Mouse (Mus musculus): ENCODE measurements around the gene Mrpl45.
"Not testable (repeated sequence)": the region's sequence is repeated elsewhere in the genome, so short reads cannot be mapped to it uniquely, and the experiment has no call there.

Gene Mrpl45

GRCm38 (mm10) chr11:97296542-97296941, 19.0 kb upstream of the Mrpl45 start:
- no peak for DNase-seq (ENCODE audit: low read depth, low spot score)

- DNase-seq (ENCODE audit: low read depth, low spot score) = no peak
Measured at GRCm38 (mm10) chr11:97299939-97300338, 15.6 kb upstream of the Mrpl45 start.

- no peak for DNase-seq (ENCODE audit: low read depth, low spot score)
Measured at GRCm38 (mm10) chr11:97301406-97301805, 14.1 kb upstream of the Mrpl45 start.

GRCm38 (mm10) chr11:97302231-97302781, 13.2 kb upstream of the Mrpl45 start:
- DNase-seq (ENCODE audit: low read depth, low spot score) = no peak

GRCm38 (mm10) chr11:97304631-97305030, 10.9 kb upstream of the Mrpl45 start:
- DNase-seq (ENCODE audit: low read depth, low spot score) = no peak

- DNase-seq (ENCODE audit: low read depth, low spot score) = no peak
Measured at GRCm38 (mm10) chr11:97307294-97308069, 8.0 kb upstream of the Mrpl45 start.

- DNase-seq (ENCODE audit: low read depth, low spot score) = no peak
Measured at GRCm38 (mm10) chr11:97308806-97309450, 6.6 kb upstream of the Mrpl45 start.

GRCm38 (mm10) chr11:97309451-97309836, 6.1 kb upstream of the Mrpl45 start:
- DNase-seq (ENCODE audit: low read depth, low spot score) = no peak

GRCm38 (mm10) chr11:97309911-97310571, 5.5 kb upstream of the Mrpl45 start:
- peak; percentile 93 for DNase-seq (ENCODE audit: low read depth, low spot score)

GRCm38 (mm10) chr11:97310895-97311631, 4.5 kb upstream of the Mrpl45 start:
- no peak for DNase-seq (ENCODE audit: low read depth, low spot score)

GRCm38 (mm10) chr11:97312871-97313270, 2.6 kb upstream of the Mrpl45 start:
- not testable (repeated sequence) for DNase-seq (ENCODE audit: low read depth, low spot score)

- DNase-seq (ENCODE audit: low read depth, low spot score) = no peak
Measured at GRCm38 (mm10) chr11:97314110-97314509, 1.4 kb upstream of the Mrpl45 start.

GRCm38 (mm10) chr11:97314751-97315503, 589 bp upstream of the Mrpl45 start:
- no peak for DNase-seq (ENCODE audit: low read depth, low spot score)

- DNase-seq (ENCODE audit: low read depth, low spot score) = no peak
Measured at GRCm38 (mm10) chr11:97321197-97321596, 5.7 kb downstream of the Mrpl45 start.

GRCm38 (mm10) chr11:97321894-97322600, 6.5 kb downstream of the Mrpl45 start:
- DNase-seq (ENCODE audit: low read depth, low spot score) = not testable (repeated sequence)

- DNase-seq (ENCODE audit: low read depth, low spot score) = no peak
Measured at GRCm38 (mm10) chr11:97325224-97325623, 9.7 kb downstream of the Mrpl45 start.

GRCm38 (mm10) chr11:97328148-97328547, 12.6 kb downstream of the Mrpl45 start:
- no peak for DNase-seq (ENCODE audit: low read depth, low spot score)

GRCm38 (mm10) chr11:97330315-97330714, 14.8 kb downstream of the Mrpl45 start:
- no peak for DNase-seq (ENCODE audit: low read depth, low spot score)

- DNase-seq (ENCODE audit: low read depth, low spot score) = no peak
Measured at GRCm38 (mm10) chr11:97331231-97332190, 16.0 kb downstream of the Mrpl45 start.
